Mouse (Mus musculus): ENCODE results near the gene Osbpl10.

Osbpl10 gene

DNA sequence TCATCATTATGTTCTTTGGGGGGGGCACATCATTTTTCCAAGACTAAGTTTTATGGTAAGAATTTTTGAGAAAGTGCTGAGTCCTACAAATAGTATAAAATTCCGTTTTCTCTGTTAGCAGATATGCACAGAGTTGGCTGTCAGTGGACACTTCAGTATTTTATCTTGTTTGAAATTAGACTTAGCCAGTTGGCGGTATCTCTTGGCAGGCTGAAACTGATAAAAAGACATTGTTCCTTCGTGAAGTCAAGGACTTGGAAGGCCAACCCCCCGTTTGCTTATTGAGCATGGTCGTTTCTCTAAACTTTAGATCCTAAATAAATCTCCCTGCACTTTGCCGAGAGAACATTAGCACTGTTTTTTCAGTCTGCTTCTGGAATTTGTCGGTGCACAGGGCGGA, 185.3 kb downstream of the Osbpl10 start:
- no peak for DNase-seq (ENCODE audit: low read depth)

DNA sequence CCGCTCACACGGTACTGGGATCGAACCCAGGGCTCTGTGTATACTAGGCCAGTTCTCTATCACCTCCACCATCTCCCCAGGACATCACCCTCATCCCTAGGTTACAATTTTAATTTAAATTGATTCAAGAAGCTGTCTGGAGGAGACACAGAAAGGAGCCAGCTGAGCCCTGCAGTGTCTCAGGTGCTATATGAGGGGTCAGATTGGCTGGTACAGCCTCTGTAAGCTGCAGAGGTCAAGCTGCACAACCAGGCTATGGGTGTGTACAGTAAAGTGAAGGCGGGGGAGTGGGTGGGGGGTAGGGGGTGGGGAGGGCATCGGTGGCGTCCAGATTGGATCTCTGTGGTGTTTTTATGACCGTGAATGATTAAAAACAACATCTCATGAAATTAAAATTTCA, 186.0 kb downstream of the Osbpl10 start:
- DNase-seq (ENCODE audit: low read depth) = no peak

DNA sequence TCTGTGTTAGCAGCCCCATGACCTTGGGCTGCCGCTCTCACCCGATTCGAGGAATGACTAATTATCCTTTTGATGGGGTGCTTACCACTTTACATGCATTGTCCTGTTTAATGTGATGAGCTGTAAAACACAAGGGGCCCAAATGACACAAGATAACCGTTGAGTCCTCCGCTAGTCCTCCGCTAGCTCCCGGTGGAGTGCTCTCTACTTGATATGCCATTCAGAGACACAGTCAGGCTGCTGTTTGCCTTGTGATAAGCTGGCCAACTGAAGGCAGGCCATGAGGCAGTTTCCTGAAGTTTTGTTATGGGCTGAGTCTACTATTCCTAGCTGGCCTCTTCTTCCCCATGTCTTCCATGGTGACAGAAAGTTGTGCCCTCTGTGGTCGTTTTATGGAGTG, 187.6 kb downstream of the Osbpl10 start:
- DNase-seq (ENCODE audit: low read depth) = no peak

GRCm38 (mm10) chr9:115169591-115169990, 191.2 kb downstream of the Osbpl10 start:
- no peak for DNase-seq (ENCODE audit: low read depth)

DNA sequence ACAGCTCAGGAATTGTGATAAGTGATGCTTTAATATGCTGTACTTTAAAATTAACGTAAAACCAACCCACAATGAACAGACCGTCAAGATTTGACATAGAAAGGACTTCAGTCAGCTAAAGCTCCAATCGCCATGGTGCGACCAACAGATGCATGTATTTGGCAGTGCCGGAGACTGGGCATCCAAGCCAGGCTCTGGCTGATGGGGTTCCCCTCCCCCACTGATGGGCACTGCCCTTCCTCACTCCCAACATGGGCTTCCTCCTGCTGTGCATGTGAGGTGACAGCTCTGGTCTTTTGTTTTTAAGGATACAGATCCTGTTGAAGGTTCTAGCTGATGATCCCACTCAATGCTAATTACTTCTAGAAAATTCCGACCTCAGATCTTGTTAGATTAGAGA, 193.7 kb downstream of the Osbpl10 start:
- no peak for DNase-seq (ENCODE audit: low read depth)

DNA sequence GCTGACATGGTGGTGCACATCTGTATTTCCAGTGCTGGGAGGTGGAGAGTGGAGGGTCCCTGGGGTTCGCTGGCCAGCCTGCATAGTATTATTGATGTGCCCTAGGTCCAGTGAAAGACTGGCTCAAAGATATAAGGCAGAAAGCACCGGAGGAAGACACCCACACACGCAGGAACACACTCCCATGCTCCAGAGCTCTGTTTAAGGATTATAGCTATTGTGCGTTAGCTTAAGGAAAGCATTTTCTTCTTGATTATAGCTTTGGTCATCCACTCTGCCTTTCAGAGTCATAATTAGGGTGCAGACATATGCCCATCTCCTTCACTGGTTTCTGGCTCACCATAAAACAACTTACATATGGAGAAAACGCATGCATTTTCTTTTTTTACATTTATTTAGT, 200.8 kb downstream of the Osbpl10 start:
- no peak for DNase-seq (ENCODE audit: low read depth)

GRCm38 (mm10) chr9:115179935-115180334, 201.6 kb downstream of the Osbpl10 start:
- DNase-seq (ENCODE audit: low read depth) = no peak

- no peak for DNase-seq (ENCODE audit: low read depth)
Observed at GRCm38 (mm10) chr9:115186402-115186801, 208.0 kb downstream of the Osbpl10 start.

- DNase-seq (ENCODE audit: low read depth) = no peak
Observed at GRCm38 (mm10) chr9:115190376-115190942, 212.1 kb downstream of the Osbpl10 start.

DNA sequence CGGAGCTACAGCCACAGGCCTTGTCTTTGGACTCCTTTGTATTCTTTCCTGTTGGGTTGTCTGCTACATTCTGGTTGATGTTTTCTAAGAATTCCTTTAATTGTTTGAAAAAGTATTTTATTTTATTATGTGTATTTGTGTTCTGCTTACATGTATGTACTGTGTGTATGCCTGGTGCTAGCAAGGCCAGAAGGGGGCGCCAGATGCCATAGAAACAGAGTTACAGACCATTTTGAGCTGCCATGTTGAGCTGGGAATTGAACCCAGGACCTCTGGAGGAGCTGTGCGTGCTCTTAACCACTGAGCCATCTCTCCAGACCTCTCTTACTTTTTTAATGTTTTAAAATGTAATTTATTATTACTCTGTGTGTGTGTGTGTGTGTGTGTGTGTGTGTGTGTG, 214.5 kb downstream of the Osbpl10 start:
- DNase-seq (ENCODE audit: low read depth) = no peak

- no peak for DNase-seq (ENCODE audit: low read depth)
Observed at GRCm38 (mm10) chr9:115197082-115197481, 218.7 kb downstream of the Osbpl10 start.

- no peak for DNase-seq (ENCODE audit: low read depth)
Observed at GRCm38 (mm10) chr9:115200166-115200862, 221.9 kb downstream of the Osbpl10 start.

DNA sequence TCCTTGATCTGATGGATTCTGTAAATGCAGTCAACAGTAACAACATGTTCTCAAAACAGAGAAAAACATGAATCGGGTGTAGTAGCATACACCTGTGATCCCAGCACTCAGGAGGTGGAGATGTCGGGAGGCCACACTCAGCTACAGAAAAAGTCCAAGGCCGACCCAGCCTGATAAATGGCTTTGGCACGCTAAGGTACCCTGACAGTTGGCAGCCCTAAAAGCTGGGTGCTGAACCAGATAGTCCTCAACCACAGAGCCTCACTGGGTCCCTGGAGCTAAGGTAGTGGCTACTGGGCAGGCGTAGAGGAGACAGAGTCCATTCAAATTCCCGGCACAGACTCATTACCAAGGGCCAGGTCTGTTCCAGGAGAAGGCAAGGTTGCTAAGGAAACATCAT, 222.9 kb downstream of the Osbpl10 start:
- DNase-seq (ENCODE audit: low read depth) = no peak

DNA sequence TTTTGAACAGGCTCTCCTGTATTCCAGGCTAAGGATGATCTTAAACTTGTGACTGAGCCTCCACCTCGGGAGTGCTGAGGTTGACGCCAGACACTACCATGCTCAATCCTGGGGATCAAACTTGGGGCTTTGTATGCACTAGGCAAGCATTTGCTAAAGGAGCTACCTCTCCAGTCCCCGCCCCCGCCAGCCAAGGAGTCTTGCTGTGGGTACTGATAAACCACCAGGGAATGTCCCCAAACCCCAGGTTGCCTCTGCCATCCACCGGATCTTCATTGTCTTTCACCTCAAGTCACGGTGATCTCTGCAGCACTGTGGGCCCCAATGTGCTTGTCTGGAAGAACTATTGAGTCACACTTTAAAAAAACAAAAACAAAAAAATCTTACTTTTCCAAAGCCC, 224.8 kb downstream of the Osbpl10 start:
- DNase-seq (ENCODE audit: low read depth) = no peak

DNA sequence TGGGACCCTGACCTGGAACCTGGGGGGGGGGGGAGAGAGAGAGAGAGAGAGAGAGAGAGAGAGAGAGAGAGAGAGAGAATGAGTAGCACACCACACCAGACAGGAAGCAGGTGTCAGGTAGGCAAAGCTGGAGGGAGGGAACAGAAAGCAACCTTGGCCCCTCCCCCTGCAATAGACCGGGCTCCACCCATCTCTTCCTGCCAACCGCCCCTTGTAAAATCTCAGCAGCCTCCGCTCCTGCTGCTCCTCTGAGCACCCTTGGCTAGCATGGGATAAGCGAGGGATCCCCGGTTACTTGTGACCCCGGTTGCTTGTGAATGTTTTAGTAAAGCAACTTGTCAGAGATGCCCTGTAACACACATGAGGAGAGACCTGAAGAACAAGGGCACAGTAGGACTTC, 227.1 kb downstream of the Osbpl10 start:
- no peak for DNase-seq (ENCODE audit: low read depth)

- no peak for DNase-seq (ENCODE audit: low read depth)
Observed at GRCm38 (mm10) chr9:115206219-115206618, 227.8 kb downstream of the Osbpl10 start.

GRCm38 (mm10) chr9:115209737-115210136, 231.4 kb downstream of the Osbpl10 start:
- DNase-seq (ENCODE audit: low read depth) = no peak

DNA sequence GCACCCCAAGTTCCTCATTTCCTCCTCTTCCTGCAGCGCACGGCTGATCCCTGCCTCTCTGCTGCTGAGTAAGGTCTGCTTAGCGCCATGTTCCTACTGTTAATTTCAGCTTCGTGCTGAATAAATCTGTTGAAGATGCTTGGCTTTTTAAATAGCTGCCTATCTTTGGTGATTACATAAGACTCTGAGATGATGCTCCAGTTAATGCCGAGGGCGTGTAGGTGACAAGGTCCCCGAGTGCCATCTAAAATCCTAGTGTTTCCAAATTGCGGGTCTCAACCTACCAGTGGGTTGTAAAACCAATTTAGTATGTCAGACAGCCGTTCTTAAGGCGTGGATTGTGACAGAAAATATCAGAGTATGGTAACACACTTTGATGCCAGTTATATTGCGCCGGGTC, 232.2 kb downstream of the Osbpl10 start:
- no peak for DNase-seq (ENCODE audit: low read depth)

DNA sequence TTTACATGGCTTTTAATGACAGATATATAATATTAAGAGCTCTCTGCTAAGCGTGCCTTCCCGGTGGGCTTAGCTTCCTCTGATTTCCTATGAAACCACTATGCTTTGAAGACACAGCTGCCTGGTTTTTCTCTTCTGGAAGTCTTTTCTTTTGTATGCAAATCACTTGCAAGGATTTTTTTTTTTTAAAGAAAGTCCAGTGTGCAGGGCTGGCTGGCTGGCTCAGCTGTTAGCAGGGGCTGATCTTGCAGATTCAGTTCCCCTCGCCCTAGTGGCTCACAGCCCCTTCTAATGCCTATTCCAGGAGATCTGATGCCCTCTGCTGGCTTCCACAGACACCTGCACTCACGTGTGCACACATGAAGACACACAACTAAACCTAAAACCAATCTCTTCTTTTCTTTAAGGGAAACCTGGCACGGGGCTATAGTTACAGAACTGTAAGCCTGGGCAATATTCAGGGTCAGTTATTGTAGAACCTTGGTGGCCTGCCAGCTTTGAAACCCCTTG, 235.4 kb downstream of the Osbpl10 start:
- peak; percentile 14 for DNase-seq (ENCODE audit: low read depth)

DNA sequence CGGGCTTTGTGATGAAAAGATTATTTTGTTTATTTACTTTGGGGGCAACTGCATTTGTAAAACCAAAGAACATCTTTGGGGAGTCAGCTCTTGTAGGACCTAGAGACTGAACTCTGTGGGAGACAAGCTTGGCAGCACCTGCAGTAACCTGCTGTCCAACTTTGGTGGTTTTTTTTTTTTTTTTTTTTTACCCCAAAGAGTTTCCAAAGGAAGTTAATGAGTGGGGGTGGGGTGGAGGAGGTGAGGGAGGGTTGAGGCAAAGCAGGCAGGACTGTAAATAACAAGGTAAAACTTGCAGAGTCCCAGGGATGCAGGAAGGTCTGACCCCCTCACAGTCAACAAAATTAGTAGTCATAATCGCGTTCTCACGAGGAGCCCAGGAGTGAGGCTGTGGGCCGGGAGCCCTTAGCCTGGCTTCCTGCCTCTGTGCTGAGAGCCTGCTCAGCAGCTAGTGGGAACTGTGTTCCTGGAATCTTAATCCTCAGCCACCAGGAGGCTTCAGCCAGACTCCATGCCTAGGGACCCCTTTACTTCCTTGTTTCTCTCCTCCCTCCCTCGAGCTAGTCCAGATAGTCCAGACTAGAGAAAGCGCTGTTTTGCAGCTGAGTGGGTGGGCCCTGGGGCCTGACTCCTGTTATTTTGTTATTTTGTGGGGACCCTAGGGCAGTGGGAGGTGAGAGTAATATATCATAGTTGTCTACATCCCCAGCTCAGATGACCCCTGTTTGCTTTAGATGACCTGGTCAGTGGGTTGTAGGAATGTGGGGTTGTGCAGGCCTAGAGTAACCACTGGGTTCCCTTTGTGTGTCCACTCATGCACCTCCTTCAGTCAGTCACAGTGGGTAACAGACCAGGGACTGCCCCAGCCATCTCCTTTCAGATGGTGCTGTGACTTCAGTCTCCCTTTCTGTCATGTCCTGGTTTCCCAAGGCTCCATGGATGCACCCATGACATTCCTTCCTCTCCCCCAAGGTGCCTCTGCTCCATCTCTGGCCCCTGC, 236.5 kb downstream of the Osbpl10 start:
- DNase-seq (ENCODE audit: low read depth) = no peak

GRCm38 (mm10) chr9:115215830-115216701, 237.7 kb downstream of the Osbpl10 start:
- no peak for DNase-seq (ENCODE audit: low read depth)

- no peak for DNase-seq (ENCODE audit: low read depth)
Observed at GRCm38 (mm10) chr9:115217984-115218383, 239.6 kb downstream of the Osbpl10 start.
